Mouse (Mus musculus): Measurements from ENCODE around the gene Stxbp1. TPM values are rescaled to one million over a fixed set of nuclear protein-coding genes. Genes with fewer than 3 reads are reported as not detected.
"Not testable (repeated sequence)": the region's sequence is repeated elsewhere in the genome, so short reads cannot be mapped to it uniquely, and the experiment has no call there.

Stxbp1 gene
- polyA plus RNA-seq, 1 experiment from 2014 or later = 16.2 TPM

- Histone ChIP-seq H3K27ac (ENCODE audit: low read depth, low read length) (no peak overlapping the region), H3K4me3 (ENCODE audit: low read length) (no peak overlapping the region), H3K9me3 (ENCODE audit: control insufficient read depth, low read length) (no peaks in the 10 kb centered on the region), H3K9ac (ENCODE audit: low read depth, low read length) (no peak overlapping the region), H3K4me1 (ENCODE audit: control insufficient read depth, insufficient read depth, low read length) (no peaks in the 10 kb centered on the region), H3K4me2 (replicated peaks; ENCODE audit: low read depth, low read length) (no peak overlapping the region), H3K36me3 (ENCODE audit: control insufficient read depth, insufficient read depth, low read length) (no peaks in the 10 kb centered on the region), H3K27me3 (ENCODE audit: control insufficient read depth, insufficient read depth, low read length) (no peaks in the 10 kb centered on the region)
- WGBS = 95% methylated on average over 3 of the region's 3 CpGs
- ATAC-seq (ENCODE audit: low FRiP score, low TSS enrichment) = no peak
These were observed 16.3 kb upstream of the Stxbp1 start for GRCm38 (mm10) chr2:32863317-32863716.

- ATAC-seq (ENCODE audit: low FRiP score, low TSS enrichment) = no peak
- H3K4me1 ChIP-seq (ENCODE audit: control insufficient read depth, insufficient read depth, low read length) = no peaks in the 10 kb centered on the region
- WGBS = 76% methylated on average over 8 of the region's 8 CpGs
These were observed 13.8 kb upstream of the Stxbp1 start for GRCm38 (mm10) chr2:32860799-32861198.

GRCm38 (mm10) chr2:32859622-32860012 is 12.6 kb upstream of the Stxbp1 start:
- Histone ChIP-seq H3K4me2 (replicated peaks; ENCODE audit: low read depth, low read length) (no peak overlapping the region), H3K4me3 (ENCODE audit: low read length) (no peak overlapping the region), H3K9me3 (ENCODE audit: control insufficient read depth, low read length) (no peaks in the 10 kb centered on the region), H3K27ac (ENCODE audit: low read depth, low read length) (no peak overlapping the region), H3K27me3 (ENCODE audit: control insufficient read depth, insufficient read depth, low read length) (no peaks in the 10 kb centered on the region), H3K36me3 (ENCODE audit: control insufficient read depth, insufficient read depth, low read length) (no peaks in the 10 kb centered on the region), H3K9ac (ENCODE audit: low read depth, low read length) (no peak overlapping the region), H3K4me1 (ENCODE audit: control insufficient read depth, insufficient read depth, low read length) (no peaks in the 10 kb centered on the region)
- ATAC-seq (ENCODE audit: low FRiP score, low TSS enrichment) = no peak
- WGBS = 87% methylated on average over 5 of the region's 5 CpGs

More at GRCm38 (mm10) chr2:32860799-32861198, 13.8 kb upstream of the Stxbp1 start:
- Histone ChIP-seq H3K4me3 (ENCODE audit: low read length) (no peak overlapping the region), H3K9me3 (ENCODE audit: control insufficient read depth, low read length) (no peaks in the 10 kb centered on the region), H3K27me3 (ENCODE audit: control insufficient read depth, insufficient read depth, low read length) (no peaks in the 10 kb centered on the region), H3K4me2 (replicated peaks; ENCODE audit: low read depth, low read length) (no peak overlapping the region), H3K36me3 (ENCODE audit: control insufficient read depth, insufficient read depth, low read length) (no peaks in the 10 kb centered on the region), H3K9ac (ENCODE audit: low read depth, low read length) (no peak overlapping the region), H3K27ac (ENCODE audit: low read depth, low read length) (no peak overlapping the region)

GRCm38 (mm10) chr2:32859010-32859621 is 12.1 kb upstream of the Stxbp1 start:
- WGBS = 46% methylated on average over 10 of the region's 10 CpGs
- no peaks in the 10 kb centered on the region for H3K4me1 ChIP-seq (ENCODE audit: control insufficient read depth, insufficient read depth, low read length)
- no peak overlapping the region for H3K4me2 ChIP-seq (replicated peaks; ENCODE audit: low read depth, low read length)
- no peaks in the 10 kb centered on the region for H3K36me3 ChIP-seq (ENCODE audit: control insufficient read depth, insufficient read depth, low read length)
- H3K9ac ChIP-seq (ENCODE audit: low read depth, low read length) = no peak overlapping the region
- no peaks in the 10 kb centered on the region for H3K27me3 ChIP-seq (ENCODE audit: control insufficient read depth, insufficient read depth, low read length)
- no peak overlapping the region for H3K4me3 ChIP-seq (ENCODE audit: low read length)
- ATAC-seq (ENCODE audit: low FRiP score, low TSS enrichment) = peak; percentile 41; the same call in 1 of the 2 replicates
- H3K27ac ChIP-seq (ENCODE audit: low read depth, low read length) = no peak overlapping the region
- no peaks in the 10 kb centered on the region for H3K9me3 ChIP-seq (ENCODE audit: control insufficient read depth, low read length)

- peak; percentile 56; the same call in 1 of the 2 replicates for ATAC-seq (ENCODE audit: low FRiP score, low TSS enrichment)
- no peaks in the 10 kb centered on the region for H3K9me3 ChIP-seq (ENCODE audit: control insufficient read depth, low read length)
- no peak overlapping the region for H3K27ac ChIP-seq (ENCODE audit: low read depth, low read length)
- no peaks in the 10 kb centered on the region for H3K36me3 ChIP-seq (ENCODE audit: control insufficient read depth, insufficient read depth, low read length)
- no peak overlapping the region for H3K4me3 ChIP-seq (ENCODE audit: low read length)
- H3K4me1 ChIP-seq (ENCODE audit: control insufficient read depth, insufficient read depth, low read length) = no peaks in the 10 kb centered on the region
- H3K9ac ChIP-seq (ENCODE audit: low read depth, low read length) = no peak overlapping the region
- no peak overlapping the region for H3K4me2 ChIP-seq (replicated peaks; ENCODE audit: low read depth, low read length)
- WGBS = under 1% methylated on average over 7 of the region's 7 CpGs
- no peaks in the 10 kb centered on the region for H3K27me3 ChIP-seq (ENCODE audit: control insufficient read depth, insufficient read depth, low read length)
These were observed 10.5 kb upstream of the Stxbp1 start for GRCm38 (mm10) chr2:32857584-32857983.

- Histone ChIP-seq H3K9me3 (ENCODE audit: control insufficient read depth, low read length) (no peaks in the 10 kb centered on the region), H3K4me2 (replicated peaks; ENCODE audit: low read depth, low read length) (no peak overlapping the region), H3K4me3 (ENCODE audit: low read length) (no peak overlapping the region), H3K9ac (ENCODE audit: low read depth, low read length) (no peak overlapping the region), H3K4me1 (ENCODE audit: control insufficient read depth, insufficient read depth, low read length) (no peaks in the 10 kb centered on the region), H3K27ac (ENCODE audit: low read depth, low read length) (no peak overlapping the region), H3K36me3 (ENCODE audit: control insufficient read depth, insufficient read depth, low read length) (no peaks in the 10 kb centered on the region), H3K27me3 (ENCODE audit: control insufficient read depth, insufficient read depth, low read length) (peaks cover 4% of the 10 kb centered on the region; the same call in 1 of the 2 replicates)
- ATAC-seq (ENCODE audit: low FRiP score, low TSS enrichment) = no peak
- 47% methylated on average over 5 of the region's 5 CpGs for WGBS
These were observed 8.9 kb upstream of the Stxbp1 start for GRCm38 (mm10) chr2:32855790-32856465.

GRCm38 (mm10) chr2:32855046-32855785 is 8.2 kb upstream of the Stxbp1 start:
- H3K4me2 ChIP-seq (replicated peaks; ENCODE audit: low read depth, low read length) = no peak overlapping the region
- no peak overlapping the region for H3K9ac ChIP-seq (ENCODE audit: low read depth, low read length)

GRCm38 (mm10) chr2:32854206-32854605 is 7.2 kb upstream of the Stxbp1 start:
- H3K9ac ChIP-seq (ENCODE audit: low read depth, low read length) = no peak overlapping the region
- no peak overlapping the region for H3K4me3 ChIP-seq (ENCODE audit: low read length)
- H3K36me3 ChIP-seq (ENCODE audit: control insufficient read depth, insufficient read depth, low read length) = no peaks in the 10 kb centered on the region
- peaks cover 4% of the 10 kb centered on the region; the same call in 1 of the 2 replicates for H3K27me3 ChIP-seq (ENCODE audit: control insufficient read depth, insufficient read depth, low read length)
- H3K4me2 ChIP-seq (replicated peaks; ENCODE audit: low read depth, low read length) = no peak overlapping the region
- no peaks in the 10 kb centered on the region for H3K4me1 ChIP-seq (ENCODE audit: control insufficient read depth, insufficient read depth, low read length)
- H3K9me3 ChIP-seq (ENCODE audit: control insufficient read depth, low read length) = no peaks in the 10 kb centered on the region
- peak; percentile 77 for ATAC-seq (ENCODE audit: low FRiP score, low TSS enrichment)
- 5% methylated on average over 8 of the region's 8 CpGs for WGBS
- no peak overlapping the region for H3K27ac ChIP-seq (ENCODE audit: low read depth, low read length)

More at GRCm38 (mm10) chr2:32855046-32855785, 8.2 kb upstream of the Stxbp1 start:
- H3K4me3 ChIP-seq (ENCODE audit: low read length) = no peak overlapping the region
- no peak for ATAC-seq (ENCODE audit: low FRiP score, low TSS enrichment)
- H3K36me3 ChIP-seq (ENCODE audit: control insufficient read depth, insufficient read depth, low read length) = no peaks in the 10 kb centered on the region
- peaks cover 4% of the 10 kb centered on the region; the same call in 1 of the 2 replicates for H3K27me3 ChIP-seq (ENCODE audit: control insufficient read depth, insufficient read depth, low read length)
- H3K9me3 ChIP-seq (ENCODE audit: control insufficient read depth, low read length) = no peaks in the 10 kb centered on the region
- H3K4me1 ChIP-seq (ENCODE audit: control insufficient read depth, insufficient read depth, low read length) = no peaks in the 10 kb centered on the region
- H3K27ac ChIP-seq (ENCODE audit: low read depth, low read length) = no peak overlapping the region
- WGBS = 62% methylated on average over 7 of the region's 7 CpGs

GRCm38 (mm10) chr2:32853716-32854115 is 6.7 kb upstream of the Stxbp1 start:
- not testable (repeated sequence) for H3K27ac ChIP-seq (ENCODE audit: low read depth, low read length); H3K9me3 ChIP-seq (ENCODE audit: control insufficient read depth, low read length); ATAC-seq (ENCODE audit: low FRiP score, low TSS enrichment); H3K4me2 ChIP-seq (replicated peaks; ENCODE audit: low read depth, low read length); H3K27me3 ChIP-seq (ENCODE audit: control insufficient read depth, insufficient read depth, low read length); H3K36me3 ChIP-seq (ENCODE audit: control insufficient read depth, insufficient read depth, low read length); H3K4me3 ChIP-seq (ENCODE audit: low read length); H3K9ac ChIP-seq (ENCODE audit: low read depth, low read length); H3K4me1 ChIP-seq (ENCODE audit: control insufficient read depth, insufficient read depth, low read length)
- 67% methylated on average over 4 of the region's 4 CpGs for WGBS
